Mouse (Mus musculus): ENCODE data around the gene Aloxe3.

DNA sequence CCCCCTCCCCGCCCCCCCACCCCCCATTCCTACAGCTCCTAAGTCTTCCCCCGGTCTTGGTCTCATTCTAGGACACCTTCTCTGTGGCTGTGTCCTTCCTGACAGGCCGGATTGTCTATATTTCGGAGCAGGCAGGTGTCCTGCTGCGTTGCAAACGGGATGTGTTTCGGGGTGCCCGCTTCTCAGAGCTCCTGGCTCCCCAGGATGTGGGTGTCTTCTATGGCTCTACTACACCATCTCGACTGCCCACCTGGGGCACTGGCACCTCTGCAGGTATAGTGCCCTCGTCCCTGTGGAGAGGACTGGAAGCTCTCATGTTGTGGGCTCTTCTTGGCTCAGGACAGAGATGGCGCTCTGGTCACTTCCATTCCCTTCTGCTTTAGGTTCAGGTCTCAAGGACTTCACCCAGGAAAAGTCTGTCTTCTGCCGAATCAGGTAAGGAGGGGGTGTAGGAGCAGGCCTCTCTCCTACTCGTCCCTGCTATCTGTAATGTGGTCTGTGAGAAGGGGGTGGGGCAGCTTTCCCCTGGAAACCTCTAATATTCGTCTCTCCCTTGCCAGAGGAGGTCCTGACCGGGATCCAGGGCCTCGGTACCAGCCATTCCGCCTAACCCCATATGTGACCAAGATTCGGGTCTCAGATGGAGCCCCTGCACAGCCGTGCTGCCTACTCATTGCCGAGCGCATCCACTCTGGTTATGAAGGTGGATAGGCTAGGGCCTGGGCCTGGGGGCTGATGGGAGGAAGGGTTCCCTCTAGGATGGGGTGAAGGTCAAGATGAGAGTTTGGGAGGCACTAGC lies 23.9 kb upstream of the Aloxe3 start:
- no peak for TF ChIP-seq POLR2A (IDR thresholded peaks at IDR 0.05; ENCODE audit: borderline replicate concordance, control insufficient read depth, low read depth, low read length)
- TF ChIP-seq CTCF (IDR thresholded peaks at IDR 0.05; ENCODE audit: control insufficient read depth, insufficient read depth, low read length), result no peak

Measured in bone marrow, adult 2 months (tissue).